Mouse (Mus musculus) induced T-regulatory cell, adult 2 months (primary cell): ENCODE measurements around the gene Cutc.

Source experiments
- DNase-seq: peaks from one replicate; pipeline ENCODE4 v3.0.0-alpha.2; 2012; ENCODE audit warnings: low read depth

The Cutc gene

GRCm38 (mm10) chr19:43752489-43753225 is at the start of gene Cutc, which contains the start of gene Cox15:
TSS of gene Cutc (plus strand) at chr19:43752996.
TSS of gene Cox15 (minus strand) at chr19:43753000.
- DNase-seq = peak; percentile 97

- DNase-seq = no peak
Observed at GRCm38 (mm10) chr19:43704211-43704610, 48.6 kb upstream of the Cutc start.

DNA sequence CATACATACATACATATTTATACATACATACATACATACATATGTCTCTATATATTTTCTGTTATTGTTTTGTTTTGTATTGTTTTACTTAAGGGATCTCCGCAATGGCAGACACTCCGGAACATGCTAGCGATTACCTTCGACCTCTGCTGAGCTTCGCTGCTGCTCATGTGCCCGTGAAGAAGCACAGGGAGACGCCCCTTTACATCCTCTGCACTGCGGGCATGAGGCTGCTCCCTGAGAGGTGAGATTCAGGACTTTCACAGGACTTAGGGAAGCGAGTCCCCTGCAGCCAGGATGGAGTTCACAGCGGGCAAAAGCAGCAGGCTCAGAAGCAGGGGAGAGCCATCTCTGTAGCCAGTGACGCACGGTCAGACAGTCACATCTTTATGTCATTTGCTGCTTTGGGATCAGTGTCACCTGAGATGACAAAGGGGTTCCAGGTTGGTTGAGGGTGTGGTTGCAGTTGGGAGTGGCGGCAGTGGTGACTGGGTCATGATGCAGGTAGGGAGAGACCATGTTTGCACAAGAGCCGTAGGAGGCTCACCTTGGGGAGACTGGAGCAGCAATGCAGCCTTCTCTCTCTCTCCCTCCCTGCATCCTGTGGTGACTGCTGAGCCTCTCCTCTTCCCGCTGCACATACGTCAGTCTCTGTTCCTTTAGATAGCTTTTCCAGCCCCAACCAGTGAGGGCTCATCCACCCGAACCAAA is 47.9 kb upstream of the Cutc start:
- no peak for DNase-seq

DNA sequence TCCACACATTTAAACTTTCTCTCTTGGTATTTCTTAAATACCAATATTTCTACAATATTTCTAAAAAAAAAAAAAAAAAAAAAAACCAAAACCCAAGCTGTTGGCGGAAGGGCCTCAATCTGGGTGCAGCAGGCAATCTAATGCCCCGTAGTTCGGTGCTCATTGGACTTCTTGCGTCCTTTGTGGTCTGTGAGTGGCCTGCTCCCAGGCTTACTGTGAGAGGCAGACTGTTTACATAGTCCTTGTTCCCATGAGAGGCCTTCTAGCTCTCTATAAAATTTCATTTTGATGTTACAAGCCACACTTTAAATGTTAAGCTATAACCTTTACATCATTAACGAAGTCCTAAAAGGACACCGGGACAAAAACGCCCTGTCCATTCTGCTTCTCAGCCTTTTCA is 44.6 kb upstream of the Cutc start:
- no peak for DNase-seq

GRCm38 (mm10) chr19:43709317-43709716 is 43.5 kb upstream of the Cutc start:
- no peak for DNase-seq

DNA sequence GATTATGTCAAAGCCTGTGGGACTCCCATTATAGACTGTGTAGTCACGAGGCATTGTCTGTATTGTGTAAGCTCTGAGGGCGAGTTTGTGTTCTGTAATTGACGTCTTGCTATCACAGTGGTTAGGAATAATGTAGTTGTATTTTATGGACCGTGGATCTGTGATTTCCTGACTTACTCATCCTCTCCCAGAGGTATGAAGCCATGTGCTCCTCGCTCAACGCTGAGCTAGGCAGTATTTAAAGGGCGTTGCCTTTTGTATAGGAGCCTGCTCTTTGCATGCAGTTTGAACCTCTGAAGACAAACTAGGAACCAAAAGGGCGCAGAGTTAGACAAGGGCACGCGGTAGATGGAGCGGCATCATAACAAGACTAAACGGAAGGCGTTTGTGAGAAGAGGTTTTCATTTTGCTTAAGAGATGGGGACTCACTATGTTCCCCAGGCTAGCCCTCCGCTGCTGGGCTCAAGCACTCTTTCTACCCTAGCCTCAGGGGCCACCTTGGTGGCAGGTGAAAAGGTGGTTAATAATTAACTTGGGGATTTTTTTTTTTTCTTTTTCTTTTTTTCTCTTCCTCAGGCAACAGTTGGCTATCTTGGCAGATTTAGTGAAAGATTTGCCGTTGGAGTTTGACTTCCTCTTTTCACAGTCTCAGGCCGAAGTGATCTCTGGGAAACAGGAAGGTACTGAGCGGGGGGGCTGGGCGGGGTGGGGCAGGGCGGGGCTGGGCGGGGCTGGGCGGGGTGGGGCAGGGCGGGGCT is 41.5 kb upstream of the Cutc start:
- peak; percentile 61 for DNase-seq

- DNase-seq = peak; percentile 13
Observed at GRCm38 (mm10) chr19:43711971-43712370, 40.8 kb upstream of the Cutc start.

- DNase-seq = no peak
Observed at GRCm38 (mm10) chr19:43720061-43720460, 32.7 kb upstream of the Cutc start.

DNA sequence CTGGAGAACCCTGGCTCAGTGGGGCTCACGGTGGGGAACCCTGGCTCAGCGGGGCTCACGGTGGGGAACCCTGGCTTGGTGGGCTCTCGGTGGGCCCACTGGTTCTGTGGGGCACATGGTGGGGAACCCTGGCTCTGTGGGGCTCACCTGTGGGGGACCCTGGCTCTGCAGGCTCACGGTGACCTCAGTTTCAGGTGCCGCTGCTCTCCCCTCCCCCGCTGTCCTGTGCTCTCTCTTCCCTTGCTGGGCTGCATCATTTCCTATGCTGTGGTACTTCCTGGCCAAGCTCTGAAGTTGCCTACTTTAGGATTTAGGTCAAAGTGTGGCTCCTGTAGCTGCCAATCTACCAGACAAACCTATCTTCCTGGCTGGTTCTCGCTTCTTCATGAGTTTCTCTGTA is 29.9 kb upstream of the Cutc start:
- peak; percentile 16 for DNase-seq

GRCm38 (mm10) chr19:43723501-43723900 is 29.3 kb upstream of the Cutc start:
- no peak for DNase-seq

DNA sequence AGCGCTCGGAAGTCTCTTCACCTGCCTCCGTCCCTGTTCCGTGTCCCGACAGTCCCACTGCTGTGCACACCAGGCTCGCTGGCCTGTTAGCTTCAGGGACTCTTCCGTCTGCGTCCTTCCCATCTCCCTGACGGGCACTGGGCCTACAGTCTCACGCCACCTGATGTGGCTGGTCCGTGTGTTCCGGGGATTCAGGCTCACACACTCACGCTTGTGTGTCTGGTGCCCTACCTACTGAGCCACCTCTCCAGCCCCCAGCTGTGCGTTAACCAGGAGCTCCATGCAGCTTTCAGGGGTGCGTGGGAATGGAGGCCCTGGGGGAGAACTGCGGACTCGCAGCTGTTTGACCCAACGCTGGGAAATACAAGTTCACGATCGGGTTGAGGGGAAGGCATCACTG is 28.6 kb upstream of the Cutc start:
- no peak for DNase-seq

- DNase-seq = no peak
Observed at GRCm38 (mm10) chr19:43724821-43725220, 28.0 kb upstream of the Cutc start.

DNA sequence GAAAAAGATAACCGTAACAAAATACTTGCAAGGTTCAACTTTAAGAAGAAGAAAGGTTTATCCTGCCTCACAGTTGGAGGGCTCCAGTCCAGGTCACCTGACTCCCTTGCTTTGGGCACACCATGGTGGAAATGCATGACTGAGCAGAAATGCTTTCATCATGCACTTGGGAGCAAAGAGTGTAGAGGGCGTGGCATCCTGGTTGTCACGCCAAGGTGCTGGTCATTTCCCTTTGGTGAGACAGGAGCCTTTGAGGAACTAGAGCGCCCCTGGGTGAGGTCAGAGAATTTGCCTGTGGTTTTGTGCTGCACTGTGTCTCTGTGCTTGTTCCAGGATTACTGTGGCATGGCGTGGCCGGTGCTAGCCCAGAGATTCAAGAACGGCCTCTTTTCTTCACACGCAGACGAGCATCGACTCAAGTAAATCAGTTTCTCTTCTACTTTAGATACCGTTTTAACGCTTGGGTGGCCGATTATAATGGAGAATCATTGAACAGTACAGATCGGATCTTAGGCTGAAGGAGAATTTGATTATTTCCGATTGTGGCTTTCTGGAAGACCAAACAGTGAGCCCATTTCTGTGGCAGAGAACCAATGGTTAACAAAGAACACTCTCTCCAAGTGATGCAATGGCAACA is 26.2 kb upstream of the Cutc start:
- DNase-seq = no peak

- DNase-seq = no peak
Observed at GRCm38 (mm10) chr19:43729296-43730036, 23.3 kb upstream of the Cutc start.

- DNase-seq = no peak
Observed at GRCm38 (mm10) chr19:43730037-43730428, 22.8 kb upstream of the Cutc start.

DNA sequence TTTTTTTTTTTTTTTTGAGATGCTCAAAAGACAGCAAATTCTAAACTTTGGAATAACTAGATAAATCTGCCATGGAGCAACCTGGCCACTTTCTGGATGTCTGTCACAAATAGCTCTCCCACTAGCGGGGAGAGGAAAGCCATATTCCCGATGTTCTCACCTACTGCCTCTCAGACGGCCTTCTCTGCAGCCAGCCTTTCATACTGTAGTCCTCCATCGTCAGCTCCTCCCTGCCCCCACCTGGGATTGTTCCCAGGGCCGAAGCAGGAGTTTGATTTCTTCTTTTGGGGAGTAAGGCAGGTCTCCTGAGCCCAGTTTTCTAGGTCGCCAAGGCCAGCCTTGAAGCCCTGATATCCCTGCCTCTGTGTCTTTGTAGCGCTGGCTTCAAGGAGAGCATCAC is 21.6 kb upstream of the Cutc start:
- no peak for DNase-seq

- no peak for DNase-seq
Observed at GRCm38 (mm10) chr19:43738409-43738808, 14.4 kb upstream of the Cutc start.

DNA sequence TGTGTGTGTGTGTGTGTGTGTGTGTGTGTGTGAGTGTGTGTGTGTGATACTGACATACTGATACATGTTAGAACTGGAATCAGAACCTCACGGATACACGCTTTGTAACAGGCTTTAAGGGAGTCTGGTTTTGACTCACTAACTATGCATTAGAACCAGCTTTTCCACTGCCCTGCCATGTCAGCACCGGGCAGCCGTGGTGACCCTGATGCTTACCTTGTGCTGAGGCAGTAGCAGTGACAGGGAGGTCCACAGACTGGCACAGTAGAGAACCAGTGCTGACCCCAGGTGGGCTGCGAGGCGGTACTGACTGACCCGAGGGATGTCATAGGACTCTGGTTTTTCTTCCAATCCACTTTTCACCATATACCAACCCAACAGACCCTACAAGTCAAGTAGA is 9.4 kb upstream of the Cutc start:
- no peak for DNase-seq

GRCm38 (mm10) chr19:43745740-43746139 is 7.1 kb upstream of the Cutc start:
- DNase-seq = no peak

DNA sequence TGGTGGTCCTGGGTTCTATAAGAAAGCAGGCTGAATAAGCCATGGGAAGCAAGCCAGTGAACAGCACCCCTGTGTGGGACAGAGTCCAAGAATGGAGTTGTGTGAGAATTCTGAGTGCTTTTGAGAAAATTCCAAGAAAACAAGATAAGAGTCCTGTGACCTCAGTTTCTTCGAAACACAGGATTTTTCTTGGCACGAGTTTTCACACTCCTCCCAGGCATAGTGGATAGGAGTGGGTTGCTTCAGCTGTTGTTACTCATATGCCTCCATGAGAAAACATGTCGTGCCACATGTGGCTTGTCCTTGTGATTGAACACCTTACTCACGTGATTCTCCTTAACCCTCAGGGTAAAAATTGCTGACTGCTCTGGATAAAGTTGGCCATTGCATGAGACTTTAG is 4.9 kb upstream of the Cutc start:
- DNase-seq = no peak

GRCm38 (mm10) chr19:43750008-43750407 is 2.8 kb upstream of the Cutc start:
- DNase-seq = no peak
